Mouse (Mus musculus) spleen, adult 2 months (tissue): ENCODE data around the gene Slc22a15. TPM values are rescaled to one million over a fixed set of nuclear protein-coding genes. Genes with fewer than 3 reads are reported as not detected.
"Not testable (repeated sequence)": the region's sequence is repeated elsewhere in the genome, so short reads cannot be mapped to it uniquely, and the experiment has no call there.

Experiments
- DNase-seq, 2 experiments: peaks; one replicate each; pipeline versions ENCODE4 v3.0.0 to v3.0.0-alpha.2; 2012 to 2021; ENCODE audit warnings: low spot score in 2 of 2, low read depth in 1 of 2
- H3K27ac ChIP-seq: fragments of 200-500 bp; 2 replicates; pipeline ENCODE4 v1.5.1; 2012; ENCODE audit warnings: low read length, inconsistent platforms; ENCODE audit not compliant: insufficient read depth
- H3K27me3 ChIP-seq: fragments of 200-500 bp; 2 replicates; pipeline ENCODE4 v1.6.1; 2012; ENCODE audit warnings: mild to moderate bottlenecking, moderate library complexity, low read length, inconsistent platforms; ENCODE audit not compliant: control insufficient read depth, insufficient read depth
- H3K36me3 ChIP-seq: fragments of 200-500 bp; 2 replicates; pipeline ENCODE4 v1.6.1; 2012; ENCODE audit warnings: mild to moderate bottlenecking, low read length, inconsistent platforms; ENCODE audit not compliant: control insufficient read depth, insufficient read depth
- H3K4me1 ChIP-seq: fragments of 200-500 bp; 2 replicates; pipeline ENCODE4 v1.6.1; 2011; ENCODE audit warnings: inconsistent platforms; ENCODE audit not compliant: control insufficient read depth, insufficient read depth, insufficient read length
- H3K4me3 ChIP-seq: fragments of 200-500 bp; 2 replicates; pipeline ENCODE4 v1.5.1; 2011; ENCODE audit warnings: mild to moderate bottlenecking, inconsistent platforms; ENCODE audit not compliant: insufficient read depth, insufficient read length; ENCODE audit errors: extremely low read depth
- CTCF ChIP-seq: fragments of 200-500 bp; IDR thresholded peaks from 2 replicates; pipeline ENCODE4 v1.5.1; 2011; ENCODE audit warnings: mild to moderate bottlenecking, inconsistent platforms; ENCODE audit not compliant: insufficient read depth, insufficient read length, insufficient replicate concordance; ENCODE audit errors: extremely low read depth
- POLR2A ChIP-seq: fragments of 200-500 bp; IDR thresholded peaks from 2 replicates; pipeline ENCODE4 v1.6.1; 2011; ENCODE audit warnings: low read depth, low read length, inconsistent platforms
- WGBS: fragments of 180-500 bp; shearing (Covaris S2); methylation state at CpG from one replicate; pipeline ENCODE4 v1.1.7; 2018; 5-methylcytosine and 5-hydroxymethylcytosine counted together
- polyA plus RNA-seq: library from polyadenylated mRNA; depleted of rRNA; stranded (reverse); fragments of >200 nt; gene quantifications from 2 replicates; pipeline ENCODE4 v1.2.3, GENCODE M21; 2012

The Slc22a15 gene
- polyA plus RNA-seq, 1 experiment, result 2.5 TPM

- Histone ChIP-seq H3K27me3 (no peaks in the 10 kb centered on the region), H3K27ac (no peak overlapping the region), H3K4me1 (no peaks in the 10 kb centered on the region), H3K36me3 (no peaks in the 10 kb centered on the region), H3K4me3 (no peak overlapping the region)
- TF ChIP-seq POLR2A (no peak), CTCF (no peak)
- DNase-seq, result no peak
- 52% methylated on average over 10 of the region's 10 CpGs for WGBS
Measured at GRCm38 (mm10) chr3:101831189-101831858, 92.9 kb downstream of the Slc22a15 start.

- WGBS, result 71% methylated on average over 10 of the region's 10 CpGs
- Histone ChIP-seq H3K4me3 (no peak overlapping the region), H3K36me3 (no peaks in the 10 kb centered on the region), H3K4me1 (no peaks in the 10 kb centered on the region), H3K27me3 (no peaks in the 10 kb centered on the region), H3K27ac (no peak overlapping the region)
- no peak for DNase-seq
- no peak for TF ChIP-seq CTCF
- TF ChIP-seq POLR2A, result no peak
Measured at GRCm38 (mm10) chr3:101829881-101830616, 94.2 kb downstream of the Slc22a15 start.

- H3K36me3 ChIP-seq, result no peaks in the 10 kb centered on the region
- no peaks in the 10 kb centered on the region for H3K4me1 ChIP-seq
- 53% methylated on average over 3 of the region's 3 CpGs for WGBS
Measured at GRCm38 (mm10) chr3:101828595-101828994, 95.7 kb downstream of the Slc22a15 start.

GRCm38 (mm10) chr3:101827220-101827715, 97.0 kb downstream of the Slc22a15 start:
- H3K27me3 ChIP-seq, result no peaks in the 10 kb centered on the region
- H3K4me1 ChIP-seq, result no peaks in the 10 kb centered on the region
- H3K4me3 ChIP-seq, result no peak overlapping the region
- 63% methylated on average over 6 of the region's 6 CpGs for WGBS
- no peak overlapping the region for H3K27ac ChIP-seq
- no peaks in the 10 kb centered on the region for H3K36me3 ChIP-seq
- TF ChIP-seq CTCF (no peak), POLR2A (no peak)
- DNase-seq, result no peak

More at GRCm38 (mm10) chr3:101828595-101828994, 95.7 kb downstream of the Slc22a15 start:
- no peak for DNase-seq
- TF ChIP-seq CTCF (no peak), POLR2A (no peak)
- Histone ChIP-seq H3K4me3 (no peak overlapping the region), H3K27me3 (no peaks in the 10 kb centered on the region), H3K27ac (no peak overlapping the region)

GRCm38 (mm10) chr3:101824338-101824737, 99.9 kb downstream of the Slc22a15 start:
- TF ChIP-seq POLR2A, result no peak
- no peak for DNase-seq
- no peaks in the 10 kb centered on the region for H3K36me3 ChIP-seq
- no peak overlapping the region for H3K4me3 ChIP-seq
- 87% methylated on average over 9 of the region's 9 CpGs for WGBS
- H3K27ac ChIP-seq, result no peak overlapping the region
- H3K4me1 ChIP-seq, result no peaks in the 10 kb centered on the region
- no peaks in the 10 kb centered on the region for H3K27me3 ChIP-seq

- H3K4me3 ChIP-seq, result no peak overlapping the region
- no peak overlapping the region for H3K27ac ChIP-seq
- TF ChIP-seq CTCF (no peak), POLR2A (no peak)
- WGBS, result 84% methylated on average over 5 of the region's 5 CpGs
- no peaks in the 10 kb centered on the region for H3K4me1 ChIP-seq
- DNase-seq, result no peak
- no peaks in the 10 kb centered on the region for H3K27me3 ChIP-seq
- H3K36me3 ChIP-seq, result no peaks in the 10 kb centered on the region
Measured at GRCm38 (mm10) chr3:101822052-101822451, 102.2 kb downstream of the Slc22a15 start.

GRCm38 (mm10) chr3:101820708-101821107, 103.5 kb downstream of the Slc22a15 start:
- DNase-seq, H3K36me3 ChIP-seq, H3K4me1 ChIP-seq, H3K4me3 ChIP-seq, H3K27me3 ChIP-seq, H3K27ac ChIP-seq: not testable (repeated sequence)
- WGBS, result 86% methylated on average over 3 of the region's 3 CpGs
